Mouse (Mus musculus): ENCODE measurements around the gene Ggcx. TPM values are rescaled to one million over a fixed set of nuclear protein-coding genes. Genes with fewer than 3 reads are reported as not detected.

Gene Ggcx
- polyA plus RNA-seq, 1 experiment = 17.5 TPM

DNA sequence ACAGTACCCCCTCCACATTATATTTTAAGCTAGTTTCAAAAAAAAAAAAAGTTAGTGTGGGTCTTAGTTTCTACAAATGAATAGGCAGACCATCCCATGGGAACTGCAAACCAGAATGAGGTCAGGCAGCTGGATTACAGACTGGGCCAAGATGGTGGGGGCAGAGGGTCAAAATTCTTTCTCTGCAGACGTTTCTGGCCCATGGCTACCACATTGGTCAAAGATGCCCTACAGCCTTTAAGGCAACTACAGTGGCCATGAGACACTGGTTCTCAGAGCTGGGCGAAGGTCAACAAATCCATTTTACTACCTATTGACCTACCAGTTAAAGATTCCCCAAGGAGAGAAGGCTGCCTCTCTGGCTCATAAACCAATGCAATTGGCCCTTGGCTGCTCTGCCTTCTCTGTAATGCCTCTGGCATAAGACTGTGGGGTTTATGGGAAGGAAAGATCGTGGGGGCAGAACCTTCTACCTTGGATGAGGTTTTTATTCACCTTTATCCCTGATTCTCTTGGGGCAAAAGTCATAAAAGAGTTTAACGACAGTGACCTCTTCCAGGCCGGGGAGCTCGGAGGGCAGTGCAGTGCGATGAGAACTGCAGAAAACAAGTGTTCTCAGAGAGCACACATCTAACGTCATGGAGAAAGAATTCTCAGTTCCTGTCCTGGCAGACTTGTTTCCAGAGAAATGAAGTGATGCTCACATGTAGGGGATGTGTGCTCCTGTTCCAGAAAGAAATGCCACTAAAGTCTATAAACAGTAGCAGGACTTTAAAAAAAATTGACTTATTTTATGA, 51.5 kb downstream of the Ggcx start:
- Histone ChIP-seq H3ac (ENCODE audit: control insufficient read depth, insufficient read length) (no peak overlapping the region), H3K4me2 (ENCODE audit: low read depth) (no peak overlapping the region), H3K27me3 (ENCODE audit: control insufficient read depth, insufficient read depth, insufficient read length) (no peaks in the 10 kb centered on the region), H3K36me3 (ENCODE audit: control insufficient read depth, insufficient read depth) (no peaks in the 10 kb centered on the region), H3K4me3 (no peak overlapping the region), H3K79me2 (ENCODE audit: control insufficient read depth, insufficient read depth) (no peaks in the 10 kb centered on the region)
- TF ChIP-seq MYOD1 (IDR thresholded peaks at IDR 0.05; ENCODE audit: control insufficient read depth in 1 of 3, insufficient read length in 2 of 3, low read depth in 2 of 3) (no peak), POLR2AphosphoS2 (IDR thresholded peaks at IDR 0.05; ENCODE audit: insufficient read length, low read depth) (no peak), MYOG (IDR thresholded peaks at IDR 0.05; ENCODE audit: control insufficient read depth in 1 of 3, insufficient read depth in 1 of 3, insufficient read length in 2 of 3, low read depth in 2 of 3) (no peak), CEBPB (IDR thresholded peaks at IDR 0.05; ENCODE audit: insufficient read depth, poor library complexity, severe bottlenecking) (no peak), USF1 (IDR thresholded peaks at IDR 0.05; ENCODE audit: low read depth) (no peak)

DNA sequence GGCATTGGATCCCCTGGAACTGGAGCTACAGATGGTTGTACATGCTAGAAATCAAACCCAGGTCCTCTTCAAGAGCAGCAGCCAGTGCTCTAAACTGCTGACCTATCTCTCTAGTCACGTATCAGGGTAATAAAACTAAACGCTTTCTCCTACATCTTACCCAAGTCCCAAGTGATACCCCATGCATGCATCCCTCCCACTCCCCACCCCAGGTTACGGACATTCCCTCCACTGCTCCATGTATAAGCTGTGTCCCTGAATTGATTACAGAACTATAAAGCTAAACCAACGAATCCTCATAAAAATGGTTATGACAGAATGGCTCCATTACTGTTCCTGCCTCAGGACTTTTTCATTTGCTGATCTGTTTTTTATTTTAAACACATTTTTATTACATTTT, 52.1 kb downstream of the Ggcx start:
- no peaks in the 10 kb centered on the region for H3K79me2 ChIP-seq (ENCODE audit: control insufficient read depth, insufficient read depth)
- no peak for TF ChIP-seq REST (IDR thresholded peaks at IDR 0.05; ENCODE audit: insufficient read depth, insufficient read length)
- TF ChIP-seq POLR2AphosphoS2 (IDR thresholded peaks at IDR 0.05; ENCODE audit: insufficient read length, low read depth) = no peak
- no peak for TF ChIP-seq TCF12 (IDR thresholded peaks at IDR 0.05; ENCODE audit: insufficient read depth, poor library complexity, severe bottlenecking)
- no peak for TF ChIP-seq MYOD1 (IDR thresholded peaks at IDR 0.05; ENCODE audit: control insufficient read depth in 1 of 3, insufficient read length in 2 of 3, low read depth in 2 of 3)
- no peak for TF ChIP-seq MYOG (IDR thresholded peaks at IDR 0.05; ENCODE audit: control insufficient read depth in 1 of 3, insufficient read depth in 1 of 3, insufficient read length in 2 of 3, low read depth in 2 of 3)
- no peak for TF ChIP-seq TCF3 (IDR thresholded peaks at IDR 0.05; ENCODE audit: insufficient read length, low read depth)
- no peak for TF ChIP-seq SRF (IDR thresholded peaks at IDR 0.05; ENCODE audit: control insufficient read depth, insufficient read length, low read depth)
- no peaks in the 10 kb centered on the region for H3K27me3 ChIP-seq (ENCODE audit: control insufficient read depth, insufficient read depth, insufficient read length)
- no peaks in the 10 kb centered on the region for H3K36me3 ChIP-seq (ENCODE audit: control insufficient read depth, insufficient read depth)
- H3K4me3 ChIP-seq = no peak overlapping the region
- H3ac ChIP-seq (ENCODE audit: control insufficient read depth, insufficient read length) = no peak overlapping the region
- H3K4me2 ChIP-seq (ENCODE audit: low read depth) = no peak overlapping the region

DNA sequence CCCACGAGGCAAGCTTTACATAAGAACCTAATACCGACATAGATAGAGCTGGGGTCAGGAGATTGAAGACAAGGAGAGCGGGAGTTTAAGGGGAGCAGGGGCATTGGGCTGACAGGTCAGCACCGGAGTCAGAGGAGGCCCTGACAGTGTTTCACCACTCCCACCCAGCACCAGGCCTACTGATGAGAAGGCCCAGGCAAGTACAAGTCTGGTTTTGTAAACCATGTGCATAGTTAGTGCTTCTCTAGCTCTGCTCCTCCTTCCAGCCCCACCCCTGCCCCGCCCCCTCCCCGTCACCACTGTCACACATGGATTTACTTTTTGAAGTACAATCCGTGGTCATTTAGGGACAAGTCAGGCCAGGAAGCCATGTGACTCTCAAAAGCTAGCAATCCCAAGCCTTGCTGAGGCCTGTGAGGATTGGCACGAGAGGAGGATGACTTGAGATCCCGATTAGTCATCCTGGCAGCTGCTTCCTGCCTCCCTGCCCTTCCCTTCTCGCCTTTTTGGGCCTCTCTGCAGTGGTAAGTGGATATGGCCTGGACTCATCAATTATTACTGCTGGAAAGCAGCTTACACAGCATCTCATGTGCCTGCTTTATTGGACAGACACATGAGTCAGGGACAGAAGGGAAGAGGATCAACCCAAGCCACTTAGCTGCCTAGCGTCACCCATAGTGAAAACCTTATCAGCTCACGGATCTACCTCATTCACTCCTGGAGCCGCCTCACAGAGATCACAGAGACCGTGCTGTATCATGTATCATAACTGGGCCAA, 59.3 kb downstream of the Ggcx start:
- Histone ChIP-seq H3K4me3 (no peak overlapping the region), H3K79me2 (ENCODE audit: control insufficient read depth, insufficient read depth) (no peaks in the 10 kb centered on the region), H3K4me2 (ENCODE audit: low read depth) (peak overlapping the region; percentile 49), H3K27me3 (ENCODE audit: control insufficient read depth, insufficient read depth, insufficient read length) (no peaks in the 10 kb centered on the region), H3ac (ENCODE audit: control insufficient read depth, insufficient read length) (no peak overlapping the region), H3K36me3 (ENCODE audit: control insufficient read depth, insufficient read depth) (no peaks in the 10 kb centered on the region)
- TF ChIP-seq MYOG (IDR thresholded peaks at IDR 0.05; ENCODE audit: control insufficient read depth in 1 of 3, insufficient read depth in 1 of 3, insufficient read length in 2 of 3, low read depth in 2 of 3) = peak; percentile 69 to 95 (median 71)
- TF ChIP-seq MYOD1 (IDR thresholded peaks at IDR 0.05; ENCODE audit: control insufficient read depth in 1 of 3, insufficient read length in 2 of 3, low read depth in 2 of 3) = peak; percentile 49 to 97 (median 96)
- TF ChIP-seq E2F4 (IDR thresholded peaks at IDR 0.05; ENCODE audit: insufficient read depth) = no peak
- TF ChIP-seq REST (IDR thresholded peaks at IDR 0.05; ENCODE audit: insufficient read depth, insufficient read length) = no peak
- peak; percentile 39 for TF ChIP-seq TCF3 (IDR thresholded peaks at IDR 0.05; ENCODE audit: insufficient read length, low read depth)
- TF ChIP-seq CEBPB (IDR thresholded peaks at IDR 0.05; ENCODE audit: insufficient read depth, poor library complexity, severe bottlenecking) = no peak
- TF ChIP-seq POLR2AphosphoS2 (IDR thresholded peaks at IDR 0.05; ENCODE audit: insufficient read length, low read depth) = peak; percentile 15
- peak; percentile 86 for TF ChIP-seq SRF (IDR thresholded peaks at IDR 0.05; ENCODE audit: control insufficient read depth, insufficient read length, low read depth)
- peak; percentile 30 for TF ChIP-seq MAX (IDR thresholded peaks at IDR 0.05; ENCODE audit: low read depth)
- peak; percentile 45 for TF ChIP-seq POLR2A (IDR thresholded peaks at IDR 0.05; ENCODE audit: insufficient read length, low read depth)
- TF ChIP-seq TCF12 (IDR thresholded peaks at IDR 0.05; ENCODE audit: insufficient read depth, poor library complexity, severe bottlenecking) = peak; percentile 66
- peak; percentile 86 for TF ChIP-seq USF1 (IDR thresholded peaks at IDR 0.05; ENCODE audit: low read depth)

DNA sequence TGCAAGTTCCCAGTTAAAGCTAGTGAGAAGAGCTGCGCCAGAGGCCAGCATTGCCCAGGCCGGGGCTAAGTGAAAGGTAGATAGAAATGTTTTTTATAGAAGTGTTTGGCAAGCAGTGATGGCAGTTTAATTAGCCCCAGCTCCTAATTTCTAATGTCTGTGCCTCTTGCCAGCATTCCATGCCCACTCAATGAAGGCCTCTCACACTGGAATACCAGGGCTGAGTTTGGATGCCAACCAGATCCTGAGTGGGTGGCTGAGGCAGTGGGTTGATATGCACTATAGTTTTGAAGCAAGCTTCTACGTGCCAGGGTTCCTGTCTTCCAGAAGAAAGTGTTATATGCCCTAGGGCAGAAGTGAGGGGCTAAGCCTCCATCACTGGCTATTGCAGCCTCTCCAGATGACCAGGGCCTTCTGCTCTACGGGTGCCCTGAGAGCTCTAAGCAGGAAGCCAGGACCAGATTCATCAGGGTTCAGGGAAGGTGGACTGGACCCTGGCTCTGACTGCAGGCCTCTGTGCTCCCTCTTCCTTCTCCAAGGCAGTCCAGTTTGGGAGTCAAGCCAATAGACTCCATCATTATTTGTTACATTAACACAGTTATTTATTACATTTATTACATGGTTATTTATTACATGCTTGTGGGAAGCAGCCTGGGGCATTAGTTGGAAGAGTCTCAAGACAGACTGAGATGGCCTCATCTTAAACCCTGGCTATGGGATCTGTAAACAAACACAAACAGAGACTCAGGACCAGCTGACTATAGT, 61.3 kb downstream of the Ggcx start:
- Histone ChIP-seq H3ac (ENCODE audit: control insufficient read depth, insufficient read length) (no peak overlapping the region), H3K4me3 (no peak overlapping the region), H3K36me3 (ENCODE audit: control insufficient read depth, insufficient read depth) (no peaks in the 10 kb centered on the region), H3K27me3 (ENCODE audit: control insufficient read depth, insufficient read depth, insufficient read length) (no peaks in the 10 kb centered on the region), H3K4me2 (ENCODE audit: low read depth) (no peak overlapping the region), H3K79me2 (ENCODE audit: control insufficient read depth, insufficient read depth) (no peaks in the 10 kb centered on the region)
- no peak for TF ChIP-seq E2F4 (IDR thresholded peaks at IDR 0.05; ENCODE audit: insufficient read depth)
- no peak for TF ChIP-seq USF1 (IDR thresholded peaks at IDR 0.05; ENCODE audit: low read depth)
- TF ChIP-seq CEBPB (IDR thresholded peaks at IDR 0.05; ENCODE audit: insufficient read depth, poor library complexity, severe bottlenecking) = no peak
- TF ChIP-seq TCF3 (IDR thresholded peaks at IDR 0.05; ENCODE audit: insufficient read length, low read depth) = no peak
- TF ChIP-seq SRF (IDR thresholded peaks at IDR 0.05; ENCODE audit: control insufficient read depth, insufficient read length, low read depth) = no peak
- no peak for TF ChIP-seq POLR2A (IDR thresholded peaks at IDR 0.05; ENCODE audit: insufficient read length, low read depth)

Data from myocyte (in vitro differentiated cells).